Mouse (Mus musculus) inflammation-experienced regulatory T-cells, adult 6 months (primary cell): ENCODE measurements around the gene Pgd. TPM values are rescaled to one million over a fixed set of nuclear protein-coding genes. Genes with fewer than 3 reads are reported as not detected.
A peak's percentile ranks its signal among the peaks of the same experiment; 100 is the strongest.
"Not testable (repeated sequence)": the region's sequence is repeated elsewhere in the genome, so short reads cannot be mapped to it uniquely, and the experiment has no call there.

Experiments
- ATAC-seq: one replicate; pipeline ENCODE4 v1.8.0; 2017
- polyA plus RNA-seq, 3 experiments: library from polyadenylated mRNA; unstranded; fragments of 100-300 nt; shearing (Covaris generic); gene quantifications; one replicate each; pipeline ENCODE4 v1.2.1; 2017

The Pgd gene
- polyA plus RNA-seq = 10 to 100 TPM; 37.7 to 56.0 (median 53.5) TPM

GRCm38 (mm10) chr4:149166215-149166946 lies at the start of gene Pgd:
Gene Pgd (minus strand): TSS chr4:149166771.
- peak; percentile 97 for ATAC-seq

DNA sequence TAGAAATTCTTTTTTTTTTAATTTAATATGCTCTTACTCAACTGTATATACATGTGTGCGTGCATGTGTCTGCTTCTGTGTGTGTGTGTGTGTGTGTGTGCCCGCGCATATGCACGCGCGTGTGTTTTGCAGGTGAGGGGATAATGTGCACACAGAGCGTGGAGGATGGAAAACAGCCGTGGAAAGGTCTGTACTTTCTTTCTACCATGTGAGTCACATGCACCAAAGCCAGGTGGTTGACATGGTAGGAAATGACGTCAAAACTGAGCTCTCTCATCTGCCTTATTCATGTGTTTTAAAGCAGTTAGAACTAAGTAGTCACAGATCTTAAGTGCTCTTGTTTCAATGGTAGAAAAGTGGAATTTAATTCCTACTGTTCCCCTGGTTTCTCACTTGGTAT lies 49.4 kb upstream of the Pgd start:
- peak; percentile 61 for ATAC-seq

DNA sequence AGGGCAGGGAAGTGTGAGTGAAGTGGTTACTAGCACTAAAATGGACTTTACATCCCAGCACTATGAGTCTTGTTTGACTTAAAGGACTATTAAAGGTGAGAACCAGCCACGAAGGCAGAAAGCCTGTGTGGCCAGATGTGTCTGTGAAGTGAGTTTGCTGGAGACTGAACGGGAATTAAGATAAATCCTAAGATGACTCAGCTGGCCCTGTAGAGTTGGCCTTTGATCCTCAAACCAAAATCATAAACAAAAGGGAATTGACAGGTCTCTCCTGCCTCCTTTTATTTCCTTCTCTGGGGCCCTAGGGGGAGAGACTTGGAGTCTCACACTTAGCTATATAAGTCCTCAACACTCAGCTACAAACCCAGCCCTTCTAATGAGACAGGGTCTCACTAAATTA lies 48.8 kb upstream of the Pgd start:
- no peak for ATAC-seq

DNA sequence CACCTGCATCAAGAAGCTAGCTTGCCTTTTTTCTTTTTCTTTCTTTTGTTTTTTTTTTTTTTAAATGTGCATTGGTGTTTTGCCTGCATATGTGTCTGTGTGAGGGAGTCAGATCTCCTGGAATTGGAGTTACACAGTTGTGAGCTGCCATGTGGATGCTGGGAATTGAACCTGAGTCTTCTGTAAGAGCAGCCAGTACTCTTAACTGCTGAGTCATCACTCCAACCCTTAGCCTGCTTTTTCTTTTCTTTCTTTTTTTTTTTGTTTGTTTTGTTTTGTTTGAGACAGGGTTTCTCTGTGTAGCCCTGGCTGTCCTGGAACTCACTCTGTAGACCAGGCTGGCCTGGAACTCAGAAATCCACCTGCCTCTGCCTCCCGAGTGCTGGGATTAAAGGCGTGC lies 47.9 kb upstream of the Pgd start:
- ATAC-seq = not testable (repeated sequence)

DNA sequence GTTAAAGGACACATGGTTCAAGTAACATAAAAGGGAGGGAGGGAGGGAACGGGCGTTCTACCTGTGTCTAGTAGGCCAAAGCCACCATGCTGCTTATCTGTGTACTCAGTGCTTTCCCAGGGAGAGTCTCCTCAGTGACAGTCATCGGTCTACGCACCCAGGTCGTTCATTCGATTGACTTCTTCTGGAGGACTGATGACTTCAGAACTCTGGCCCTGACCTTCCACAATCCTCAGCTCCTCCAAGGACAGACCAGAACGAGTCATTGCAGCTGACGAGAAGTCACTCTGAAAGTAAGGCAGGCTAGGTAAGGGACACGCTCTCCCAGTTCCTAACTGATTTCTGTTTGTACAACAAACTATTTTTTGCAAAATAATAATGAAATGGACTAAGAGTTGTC lies 46.9 kb upstream of the Pgd start:
- no peak for ATAC-seq

DNA sequence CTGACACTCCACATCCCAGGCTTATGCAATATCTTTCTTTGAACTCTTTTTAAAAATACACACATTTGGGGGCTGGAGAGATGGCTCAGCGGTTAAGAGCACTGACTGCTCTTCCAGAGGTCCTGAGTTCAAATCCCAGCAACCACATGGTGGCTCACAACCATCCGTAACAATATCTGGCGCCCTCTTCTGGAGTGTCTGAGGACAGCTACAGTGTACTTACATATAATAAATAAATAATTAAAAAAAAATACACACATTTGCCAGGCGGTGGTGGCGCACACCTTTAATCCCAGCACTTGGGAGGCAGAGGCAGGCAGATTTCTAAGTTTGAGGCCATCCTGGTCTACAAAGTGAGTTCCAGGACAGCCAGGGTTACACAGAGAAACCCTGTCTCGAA lies 44.9 kb upstream of the Pgd start:
- ATAC-seq = not testable (repeated sequence)

DNA sequence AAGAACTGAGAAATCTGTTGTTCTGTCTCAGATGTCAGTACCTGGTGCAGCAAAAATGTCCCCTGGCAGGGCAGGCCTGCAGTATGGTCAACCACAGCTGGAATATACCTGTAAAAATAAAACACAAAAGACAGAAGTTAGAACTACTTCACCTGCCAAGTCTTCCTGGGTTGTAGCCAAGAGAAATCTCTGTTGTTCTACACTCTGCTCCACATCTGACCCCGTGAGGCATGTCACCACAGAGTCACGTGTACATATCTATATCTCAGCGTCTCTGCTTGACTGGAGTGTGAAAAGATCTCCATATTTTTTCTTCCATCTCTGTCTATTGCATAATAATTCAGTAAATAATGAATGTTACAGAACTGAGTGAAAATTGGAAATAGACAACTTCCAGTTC lies 35.9 kb upstream of the Pgd start:
- ATAC-seq = no peak

DNA sequence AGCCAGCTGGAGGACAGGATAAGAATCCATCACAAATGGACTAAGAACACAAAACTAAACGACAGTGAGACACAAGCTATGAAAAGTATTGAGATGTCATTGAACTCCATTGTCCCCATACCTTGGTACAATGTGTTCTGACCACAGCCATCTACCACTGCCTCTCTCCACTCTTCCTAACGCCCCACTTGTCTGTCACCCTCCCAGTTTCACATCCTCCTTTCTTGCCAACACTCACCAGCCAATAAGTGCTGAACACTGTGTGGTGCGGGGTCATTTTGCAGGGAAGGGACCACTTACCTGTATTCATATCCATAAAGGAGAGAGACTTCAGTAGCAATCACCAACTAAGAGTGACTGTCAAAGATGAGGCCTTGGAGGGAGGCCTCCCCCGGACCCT lies 34.5 kb upstream of the Pgd start:
- no peak for ATAC-seq

DNA sequence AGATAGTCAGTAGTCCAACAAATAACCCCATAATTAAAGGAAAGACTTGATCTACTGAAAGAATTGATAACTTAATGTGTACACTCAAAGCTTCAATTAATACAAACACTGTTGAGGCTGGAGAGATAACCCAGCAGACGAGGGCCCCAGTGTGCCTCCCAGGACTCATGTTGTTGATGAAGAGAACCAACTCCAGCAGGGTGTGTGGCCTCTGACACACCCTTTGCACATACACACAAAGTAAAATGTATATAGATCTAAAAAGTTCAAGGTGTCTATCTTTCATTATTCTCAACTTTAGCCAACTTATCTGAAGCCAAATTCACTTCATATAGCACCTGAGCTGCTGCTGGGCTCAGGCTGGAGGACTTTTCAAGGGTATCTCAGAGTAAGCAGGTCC lies 30.6 kb upstream of the Pgd start:
- ATAC-seq = no peak

- no peak for ATAC-seq
These were observed 24.5 kb upstream of the Pgd start for GRCm38 (mm10) chr4:149191103-149191502.

- no peak for ATAC-seq
These were observed 22.0 kb upstream of the Pgd start for GRCm38 (mm10) chr4:149188563-149188962.

DNA sequence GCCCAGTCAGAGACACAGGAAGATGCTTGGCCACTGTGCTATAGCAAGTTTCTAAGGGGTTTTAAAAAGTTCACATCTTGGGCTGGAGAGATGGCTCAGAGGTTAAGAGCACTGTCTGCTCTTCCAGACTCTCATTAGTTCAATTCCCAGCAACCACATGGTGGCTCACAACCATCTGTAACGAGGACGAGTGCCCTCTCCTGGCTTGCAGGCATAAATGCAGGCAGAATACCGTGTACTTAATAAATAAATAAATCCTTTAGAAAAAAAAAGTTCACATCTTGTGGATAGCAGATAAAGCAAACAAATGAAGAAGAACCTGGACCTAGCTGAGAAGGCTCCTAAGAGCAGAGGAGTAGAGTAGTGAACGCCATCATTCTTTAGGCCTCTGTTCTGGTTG lies 16.2 kb upstream of the Pgd start:
- ATAC-seq = no peak

DNA sequence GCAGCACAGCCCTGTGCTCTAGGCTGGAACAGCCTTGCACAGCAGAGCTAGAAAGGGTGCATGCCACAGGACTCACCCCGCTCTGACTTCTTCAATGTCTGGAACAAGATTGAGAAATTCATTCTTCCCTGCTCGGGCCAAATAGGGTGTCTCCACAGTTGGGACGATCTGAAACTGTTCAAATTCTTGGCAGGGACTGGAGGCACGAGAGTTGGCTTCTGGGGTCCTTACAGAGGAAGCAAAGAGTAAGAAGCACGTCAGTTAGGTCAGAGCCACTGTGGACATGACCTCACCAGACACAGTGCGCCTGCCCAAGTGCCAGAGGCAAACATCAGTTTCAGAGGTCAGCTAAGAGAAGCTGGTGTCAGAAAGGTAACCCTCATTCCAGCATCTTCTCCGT lies 15.6 kb upstream of the Pgd start:
- ATAC-seq = no peak

DNA sequence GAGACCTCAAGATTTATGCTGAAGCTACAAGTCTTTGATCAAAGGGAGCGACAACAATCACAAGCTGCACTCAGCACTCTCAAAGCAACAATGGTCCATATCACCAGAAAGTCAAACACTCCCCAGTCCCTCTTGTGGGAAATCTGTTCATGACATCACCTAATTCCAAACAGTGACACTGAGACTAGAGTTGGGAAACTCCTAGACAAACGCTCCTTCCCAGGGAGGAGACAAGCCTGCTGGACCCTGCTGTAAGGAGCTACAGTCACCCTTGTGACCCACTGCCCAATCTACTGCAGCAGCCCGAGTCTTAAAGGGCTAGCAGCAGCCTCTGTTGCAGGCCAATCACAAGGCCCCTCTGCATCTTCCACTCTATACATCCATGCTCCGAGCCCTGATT lies 13.0 kb upstream of the Pgd start:
- ATAC-seq = no peak

DNA sequence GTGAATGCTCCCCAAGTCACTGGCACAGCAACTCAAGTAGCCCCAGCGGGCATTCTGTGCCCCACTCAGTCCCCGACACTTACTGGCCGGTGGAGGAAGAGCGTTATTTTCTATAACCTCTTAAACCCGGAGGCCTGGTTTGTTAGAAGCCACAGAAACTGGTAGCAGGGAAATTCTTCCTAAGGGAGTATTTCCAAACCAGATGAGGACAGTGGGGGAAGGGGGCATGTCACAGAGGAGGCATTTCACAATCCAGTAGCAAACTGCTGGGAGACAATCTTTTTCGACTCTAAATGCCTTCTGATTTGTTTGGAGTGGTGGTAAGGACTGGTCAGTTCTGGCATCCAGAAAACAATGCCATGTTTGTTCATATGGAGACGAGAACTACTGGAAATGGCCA lies 12.6 kb upstream of the Pgd start:
- ATAC-seq = no peak

DNA sequence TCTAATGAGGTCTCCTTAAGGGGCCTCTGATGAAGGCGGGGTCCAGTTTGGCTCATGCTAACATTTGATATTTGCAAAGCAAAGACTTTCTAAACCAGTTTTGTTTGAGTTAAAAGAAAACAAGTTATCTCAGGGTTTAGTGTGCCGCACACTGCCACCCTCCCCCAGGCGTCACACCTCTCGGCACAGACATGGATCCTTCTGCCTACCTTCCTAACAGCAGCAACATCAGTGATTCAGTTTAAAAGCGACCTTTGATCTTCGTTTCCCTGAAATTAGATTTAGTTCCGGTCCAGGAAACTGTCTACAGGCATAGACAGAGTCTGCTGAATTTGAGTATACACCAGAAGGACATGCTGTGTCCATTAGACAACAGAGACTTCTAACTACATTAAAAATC lies 11.8 kb upstream of the Pgd start:
- no peak for ATAC-seq

GRCm38 (mm10) chr4:149177046-149177445 lies 10.5 kb upstream of the Pgd start:
- ATAC-seq = no peak

DNA sequence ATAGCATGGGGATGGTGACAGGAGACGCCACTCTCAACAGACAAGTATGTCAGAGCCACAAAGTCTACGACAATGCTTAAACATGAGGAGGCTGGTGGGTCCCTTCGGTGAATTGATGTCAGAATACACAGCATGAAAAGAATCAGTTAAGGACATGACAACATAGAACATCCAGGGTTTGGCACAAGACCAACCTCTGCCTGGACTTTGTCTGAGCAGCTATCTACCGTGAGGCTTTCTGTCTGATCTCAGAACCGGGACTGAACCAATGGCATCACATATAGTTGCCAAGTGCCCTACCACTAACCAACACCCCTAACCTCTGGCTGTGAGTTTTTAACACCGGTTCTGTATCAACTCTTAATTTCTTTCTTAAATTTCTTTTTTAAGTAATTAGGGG lies 10.1 kb upstream of the Pgd start:
- no peak for ATAC-seq

GRCm38 (mm10) chr4:149173661-149174060 lies 7.1 kb upstream of the Pgd start:
- no peak for ATAC-seq

GRCm38 (mm10) chr4:149172666-149173065 lies 6.1 kb upstream of the Pgd start:
- no peak for ATAC-seq

GRCm38 (mm10) chr4:149172083-149172482 lies 5.5 kb upstream of the Pgd start:
- ATAC-seq = no peak

- ATAC-seq = no peak
These were observed 5.0 kb upstream of the Pgd start for GRCm38 (mm10) chr4:149171581-149171981.

DNA sequence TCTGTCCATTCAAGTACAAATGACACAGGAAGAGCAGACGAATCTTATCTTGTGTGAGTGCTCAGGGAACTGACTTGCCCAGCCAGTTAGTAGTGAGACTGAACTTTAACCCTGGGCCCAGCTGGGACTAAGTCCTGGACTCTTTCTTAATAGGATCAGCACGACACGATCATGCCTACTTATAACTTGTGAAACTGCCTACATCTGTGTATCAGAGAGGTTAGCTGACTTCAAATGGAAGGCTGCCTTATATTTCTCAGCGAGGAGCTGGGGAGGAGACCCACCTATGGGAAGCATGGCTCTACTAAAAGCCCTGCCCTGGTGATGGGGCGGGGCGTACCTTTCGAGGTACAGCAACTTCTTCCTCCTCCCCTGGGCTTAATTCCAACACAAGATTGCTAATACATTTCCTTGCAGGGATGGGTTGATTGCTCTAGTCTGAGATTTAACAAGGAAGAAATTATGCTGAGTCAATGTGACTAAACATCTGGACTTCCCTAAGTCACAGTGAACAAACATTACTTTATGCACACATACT lies 3.9 kb upstream of the Pgd start:
- no peak for ATAC-seq

DNA sequence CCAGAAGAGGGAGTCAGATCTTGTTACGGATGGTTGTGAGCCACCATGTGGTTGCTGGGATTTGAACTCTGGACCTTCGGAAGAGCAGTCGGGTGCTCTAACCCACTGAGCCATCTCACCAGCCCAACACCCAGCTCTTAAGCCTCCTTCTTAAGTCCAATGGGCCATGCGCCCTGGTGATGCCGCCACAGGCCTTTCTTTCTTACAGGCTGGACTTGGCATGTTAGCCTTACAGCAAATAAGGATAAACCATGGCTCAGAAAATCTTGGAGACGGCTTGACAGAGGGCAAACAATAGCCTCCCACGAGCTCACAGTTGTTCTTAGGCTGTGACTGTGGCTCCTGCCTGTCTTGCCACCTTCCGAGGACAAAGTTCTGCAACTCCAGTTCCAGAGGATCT lies 3.4 kb upstream of the Pgd start:
- ATAC-seq = not testable (repeated sequence)

DNA sequence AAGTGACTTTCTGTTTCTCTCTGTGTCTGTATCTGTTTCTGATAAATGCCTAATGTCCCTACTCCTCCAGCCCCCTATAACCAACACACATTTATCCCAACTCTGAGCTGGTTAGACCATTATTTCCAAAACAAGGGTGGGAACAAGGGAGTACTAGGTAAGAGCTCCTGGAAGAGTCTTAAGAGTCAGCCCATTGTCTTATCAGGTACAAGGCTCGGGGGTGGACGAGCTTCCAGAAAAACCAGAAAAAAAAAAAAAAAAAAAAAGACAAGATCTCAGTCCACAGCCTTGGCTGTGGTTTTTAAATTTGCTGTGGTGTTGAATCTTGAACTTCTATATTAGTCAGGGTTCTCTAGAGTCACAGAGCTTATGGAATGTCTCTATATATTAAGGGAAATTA lies 1.4 kb upstream of the Pgd start:
- ATAC-seq = no peak
